Mouse (Mus musculus) heart, postnatal 0 days (tissue): ENCODE results near the gene Fhl2. TPM values are rescaled to one million over a fixed set of nuclear protein-coding genes. Genes with fewer than 3 reads are reported as not detected.
A peak's percentile ranks its signal among the peaks of the same experiment; 100 is the strongest.

Source experiments
- ATAC-seq: fragments of 200-750 bp; cut with Nextera tagmentation; 2 replicates; pipeline ENCODE4 v1.8.0; 2017; ENCODE audit warnings: low read depth, moderate number of reproducible peaks, moderate library complexity; ENCODE audit not compliant: insufficient read depth
- DNase-seq: peaks from one replicate; pipeline ENCODE4 v3.0.0-alpha.2; 2016; ENCODE audit warnings: low spot score
- H3K27ac ChIP-seq: fragments of 300-500 bp; sonication (generic); 2 replicates; pipeline ENCODE4 v1.5.1; 2014; ENCODE audit warnings: low read depth, mild to moderate bottlenecking
- H3K27me3 ChIP-seq: fragments of 300-500 bp; sonication (generic); 2 replicates; pipeline ENCODE4 v1.6.1; 2014; ENCODE audit warnings: low read length, mixed read lengths; ENCODE audit not compliant: control insufficient read depth, insufficient read depth
- H3K36me3 ChIP-seq: fragments of 300-500 bp; sonication (generic); replicated peaks from 2 replicates; pipeline ENCODE4 v1.6.1; 2014; ENCODE audit warnings: low read length, mixed read lengths; ENCODE audit not compliant: control insufficient read depth, insufficient read depth
- H3K4me1 ChIP-seq: fragments of 300-500 bp; sonication (generic); 2 replicates; pipeline ENCODE4 v1.6.1; 2014; ENCODE audit warnings: antibody characterized with exemption; ENCODE audit not compliant: control insufficient read depth, insufficient read depth
- H3K4me2 ChIP-seq: fragments of 300-500 bp; sonication (generic); 2 replicates; pipeline ENCODE4 v1.6.1; 2014; ENCODE audit warnings: low read depth, mild to moderate bottlenecking, low read length, moderate library complexity
- H3K4me3 ChIP-seq: fragments of 300-500 bp; sonication (generic); 2 replicates; pipeline ENCODE4 v1.5.1; 2014; ENCODE audit warnings: low read depth, low read length
- H3K9ac ChIP-seq: fragments of 300-500 bp; sonication (generic); replicated peaks from 2 replicates; pipeline ENCODE4 v1.6.1; 2014; ENCODE audit warnings: low read depth, low read length, mixed read lengths
- H3K9me3 ChIP-seq: fragments of 300-500 bp; sonication (generic); replicated peaks from 2 replicates; pipeline ENCODE4 v1.6.1; 2016; ENCODE audit warnings: low read length; ENCODE audit not compliant: control insufficient read depth
- CTCF ChIP-seq: IDR thresholded peaks from 2 replicates; pipeline ENCODE4 v1.5.1; 2016; ENCODE audit warnings: antibody characterized with exemption, control low read depth, low read depth
- EP300 ChIP-seq: IDR thresholded peaks from 2 replicates; pipeline ENCODE4 v1.6.1; 2016; ENCODE audit warnings: antibody characterized with exemption, low read depth
- WGBS: fragments of 180-500 bp; shearing (Covaris S2); extraction: QIAGEN DNeasy Blood & Tissue Kit; methylation state at CpG from one replicate; pipeline ENCODE4 v1.1.7; 2014; 5-methylcytosine and 5-hydroxymethylcytosine counted together
- polyA plus RNA-seq: library from polyadenylated mRNA; unstranded; fragments of >200 nt; fragmentation: Nextera tagmentation; extraction: Ambion mirVana; gene quantifications from 2 replicates; pipeline ENCODE4 v1.2.1, GENCODE M21; 2015
- total RNA-seq: library from RNA; depleted of rRNA; stranded (reverse); fragments of >200 nt; gene quantifications from 2 replicates; pipeline ENCODE4 v1.2.3, GENCODE M21; 2014; ENCODE audit warnings: low replicate concordance

The Fhl2 gene
- total and polyA plus RNA-seq, 2 experiments from 2014 or later, result 1,129 to 2,942 TPM

DNA sequence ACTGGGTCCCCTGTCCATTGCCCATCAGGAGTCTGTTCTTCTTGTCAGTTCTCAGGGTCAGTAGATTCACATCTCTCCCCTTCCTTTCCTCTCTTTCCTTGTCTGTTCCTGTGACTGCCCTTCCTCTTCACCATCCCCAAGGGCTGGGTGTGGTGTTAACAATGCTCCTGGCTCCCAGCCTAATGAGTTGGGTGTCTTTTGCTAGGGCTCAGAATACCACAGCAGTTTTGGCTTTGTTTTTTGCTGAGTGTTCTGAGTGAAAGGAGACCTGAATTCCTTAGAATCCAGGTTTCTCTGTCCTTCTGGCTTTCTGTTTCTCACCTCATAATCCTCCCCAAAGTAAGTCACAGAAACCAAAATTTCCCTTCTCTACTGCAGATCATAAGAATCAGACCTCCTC is 5.4 kb upstream of the Fhl2 start:
- no peak for DNase-seq
- Histone ChIP-seq H3K27me3 (no peaks in the 10 kb centered on the region), H3K4me2 (peak overlapping the region; percentile 27; the same call in 1 of the 2 replicates), H3K9me3 (no peaks in the 10 kb centered on the region), H3K4me3 (no peak overlapping the region), H3K9ac (no peak overlapping the region), H3K36me3 (no peaks in the 10 kb centered on the region), H3K27ac (0 out of 2 replicates have a peak overlapping the region, but pooled peaks have one; percentile 5), H3K4me1 (peaks cover 36% of the 10 kb centered on the region)
- TF ChIP-seq CTCF (no peak), EP300 (no peak)
- no peak for ATAC-seq

DNA sequence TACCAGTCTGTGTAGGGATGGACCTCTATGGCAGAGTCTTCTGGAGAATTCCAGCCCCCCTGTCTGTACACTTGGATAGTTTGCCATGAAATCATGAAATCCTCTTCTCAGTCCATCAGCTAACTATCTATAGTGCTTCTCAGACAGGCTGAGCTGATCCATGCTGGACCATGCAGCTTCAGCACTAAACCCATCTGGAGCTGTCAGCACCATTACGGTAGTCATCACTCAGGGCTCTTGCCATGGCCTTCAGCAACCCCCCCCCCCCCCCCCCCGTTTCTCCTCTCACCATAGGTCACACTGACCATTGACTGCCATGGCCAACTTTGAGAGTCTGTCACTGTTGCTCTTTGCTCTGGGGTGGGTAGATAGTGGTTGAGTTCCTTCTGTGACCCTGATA is 5.0 kb upstream of the Fhl2 start:
- no peaks in the 10 kb centered on the region for H3K9me3 ChIP-seq
- no peaks in the 10 kb centered on the region for H3K36me3 ChIP-seq
- H3K4me1 ChIP-seq, result peaks cover 36% of the 10 kb centered on the region
- peak overlapping the region; percentile 27; the same call in 1 of the 2 replicates for H3K4me2 ChIP-seq
- ATAC-seq (no peak), DNase-seq (no peak)
- no peak for TF ChIP-seq EP300
- no peak for TF ChIP-seq CTCF
- no peak overlapping the region for H3K4me3 ChIP-seq
- H3K9ac ChIP-seq, result no peak overlapping the region
- 38% methylated on average over 2 of the region's 2 CpGs for WGBS
- no peaks in the 10 kb centered on the region for H3K27me3 ChIP-seq
- H3K27ac ChIP-seq, result no peak overlapping the region

DNA sequence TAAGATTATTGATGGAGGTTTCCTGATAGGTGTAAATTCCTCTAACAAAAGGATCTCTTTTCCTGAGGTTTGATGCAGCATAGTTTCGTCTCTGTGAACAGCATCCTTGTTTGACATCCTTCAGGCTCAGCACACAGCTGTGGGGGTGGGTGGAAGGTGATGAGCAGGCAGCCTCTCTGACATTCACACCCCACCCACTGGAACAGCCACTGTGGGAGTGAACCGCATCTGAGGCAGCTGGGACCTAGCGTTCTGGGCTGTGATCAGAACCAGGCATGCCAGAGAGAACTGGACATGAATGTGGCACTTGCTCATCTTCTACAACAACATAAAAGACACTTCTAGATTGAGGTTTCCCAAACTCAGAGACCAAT is 3.1 kb upstream of the Fhl2 start:
- H3K27me3 ChIP-seq, result no peaks in the 10 kb centered on the region
- H3K9me3 ChIP-seq, result no peaks in the 10 kb centered on the region
- DNase-seq (no peak), ATAC-seq (no peak)
- H3K4me1 ChIP-seq, result peaks cover 36% of the 10 kb centered on the region
- no peak overlapping the region for H3K9ac ChIP-seq
- no peak for TF ChIP-seq EP300
- no peak for TF ChIP-seq CTCF
- H3K4me2 ChIP-seq, result peak overlapping the region; percentile 56; the same call in 1 of the 2 replicates
- WGBS, result 65% methylated on average over 3 of the region's 3 CpGs
- H3K27ac ChIP-seq, result no peak overlapping the region
- no peak overlapping the region for H3K4me3 ChIP-seq
- H3K36me3 ChIP-seq, result no peaks in the 10 kb centered on the region

DNA sequence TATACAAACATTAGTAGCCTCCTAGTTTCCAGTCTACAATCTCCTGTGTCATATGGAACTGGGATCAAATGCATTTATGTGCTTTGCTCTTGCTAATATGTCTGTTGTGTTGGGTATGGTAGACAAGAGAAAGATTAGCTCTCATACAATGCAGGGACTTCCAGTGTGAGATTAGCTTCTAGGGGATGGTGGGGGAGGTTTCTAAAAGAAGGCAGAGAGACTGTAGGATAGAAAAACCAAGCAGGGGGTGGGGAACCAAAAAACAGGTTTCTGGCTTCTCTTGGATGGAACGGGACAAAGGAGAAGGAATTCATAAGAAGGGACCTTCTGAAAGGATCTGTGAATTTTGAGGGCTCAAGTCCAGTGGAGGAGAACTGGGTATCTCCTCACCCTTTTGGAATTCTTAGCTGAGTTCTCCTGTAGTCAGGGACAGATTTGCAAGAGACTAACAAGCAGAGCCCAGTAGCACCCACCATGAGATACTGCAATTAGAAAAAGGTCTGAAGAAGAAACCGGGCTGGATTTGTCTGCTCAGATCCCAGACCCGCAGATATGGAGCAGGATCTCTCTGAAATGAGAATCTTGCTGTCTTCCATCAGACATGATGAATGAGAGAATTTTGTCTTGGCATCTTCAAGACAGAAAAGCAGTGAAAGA is 2.6 kb upstream of the Fhl2 start:
- TF ChIP-seq EP300 (no peak), CTCF (no peak)
- DNase-seq (no peak), ATAC-seq (no peak)
- peak overlapping the region; percentile 86; the same call in 1 of the 2 replicates for H3K9ac ChIP-seq
- H3K9me3 ChIP-seq, result no peaks in the 10 kb centered on the region
- peak overlapping the region; percentile 56 for H3K4me2 ChIP-seq
- no peaks in the 10 kb centered on the region for H3K27me3 ChIP-seq
- H3K27ac ChIP-seq, result peak overlapping the region; percentile 97; the same call in 1 of the 2 replicates
- H3K36me3 ChIP-seq, result no peaks in the 10 kb centered on the region
- WGBS, result 73% methylated on average over 3 of the region's 3 CpGs
- peak overlapping the region; percentile 61; the same call in 1 of the 2 replicates for H3K4me3 ChIP-seq
- H3K4me1 ChIP-seq, result peaks cover 36% of the 10 kb centered on the region

DNA sequence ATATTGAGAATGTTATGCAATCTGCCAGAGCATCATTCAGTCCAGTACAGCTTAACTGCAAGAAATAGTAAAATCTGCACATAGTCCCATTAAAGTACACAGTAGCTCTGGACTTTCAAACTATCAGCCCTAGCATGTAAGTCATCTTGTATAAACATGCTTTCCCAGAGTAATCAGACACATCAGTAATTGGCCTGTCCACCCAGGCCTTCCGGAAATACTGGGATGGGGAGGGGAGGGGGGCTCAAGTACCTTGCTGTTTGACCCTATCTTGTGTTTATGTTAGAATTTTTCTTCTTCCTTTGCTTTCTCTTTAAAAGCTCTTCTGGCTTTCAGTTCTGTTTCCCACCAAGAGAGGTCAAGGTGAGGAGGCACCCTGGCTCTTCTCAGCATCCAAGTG is 725 bp downstream of the Fhl2 start:
- no peak for ATAC-seq
- H3K4me1 ChIP-seq, result peaks cover 11% of the 10 kb centered on the region; the same call in 1 of the 2 replicates
- H3K27me3 ChIP-seq, result no peaks in the 10 kb centered on the region
- no peaks in the 10 kb centered on the region for H3K9me3 ChIP-seq
- TF ChIP-seq CTCF (no peak), EP300 (no peak)
- peak overlapping the region; percentile 61 for H3K4me3 ChIP-seq
- H3K9ac ChIP-seq, result peak overlapping the region; percentile 86
- H3K36me3 ChIP-seq, result no peaks in the 10 kb centered on the region
- peak overlapping the region; percentile 97 for H3K27ac ChIP-seq
- WGBS, result 22% methylated on average over 1 of the region's 1 CpGs
- no peak for DNase-seq
- H3K4me2 ChIP-seq, result peak overlapping the region; percentile 56

DNA sequence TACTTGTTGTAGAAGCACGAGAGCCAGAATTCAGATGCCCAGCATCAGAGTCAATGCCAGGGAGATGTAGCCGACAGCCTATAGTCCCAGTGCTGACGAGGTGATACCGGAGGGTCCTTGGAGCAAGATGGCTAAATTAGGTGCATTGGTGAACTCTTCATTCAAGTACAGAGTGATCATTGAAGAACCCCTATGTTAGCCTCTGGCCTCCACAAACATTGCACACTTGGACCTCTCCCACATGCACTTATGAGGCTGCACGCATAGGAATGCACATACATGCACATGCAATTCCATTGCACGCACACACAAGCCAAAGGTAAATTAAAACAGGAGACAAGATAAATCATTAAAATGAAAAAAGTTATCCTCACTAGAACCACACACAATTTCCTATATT is 3.4 kb downstream of the Fhl2 start:
- no peak for DNase-seq
- no peaks in the 10 kb centered on the region for H3K9me3 ChIP-seq
- H3K4me1 ChIP-seq, result peaks cover 5% of the 10 kb centered on the region; the same call in 1 of the 2 replicates
- TF ChIP-seq EP300 (0 out of 2 replicates have a peak, but pooled peaks have one; percentile 3), CTCF (no peak)
- H3K4me2 ChIP-seq, result peak overlapping the region; percentile 56
- no peaks in the 10 kb centered on the region for H3K27me3 ChIP-seq
- WGBS, result 51% methylated on average over 6 of the region's 6 CpGs
- peak overlapping the region; percentile 61 for H3K4me3 ChIP-seq
- no peaks in the 10 kb centered on the region for H3K36me3 ChIP-seq
- no peak for ATAC-seq
- peak overlapping the region; percentile 97 for H3K27ac ChIP-seq
- peak overlapping the region; percentile 86 for H3K9ac ChIP-seq
